11 mouse cellular contexts compared by ENCODE assay signal in the genomic region with DNA sequence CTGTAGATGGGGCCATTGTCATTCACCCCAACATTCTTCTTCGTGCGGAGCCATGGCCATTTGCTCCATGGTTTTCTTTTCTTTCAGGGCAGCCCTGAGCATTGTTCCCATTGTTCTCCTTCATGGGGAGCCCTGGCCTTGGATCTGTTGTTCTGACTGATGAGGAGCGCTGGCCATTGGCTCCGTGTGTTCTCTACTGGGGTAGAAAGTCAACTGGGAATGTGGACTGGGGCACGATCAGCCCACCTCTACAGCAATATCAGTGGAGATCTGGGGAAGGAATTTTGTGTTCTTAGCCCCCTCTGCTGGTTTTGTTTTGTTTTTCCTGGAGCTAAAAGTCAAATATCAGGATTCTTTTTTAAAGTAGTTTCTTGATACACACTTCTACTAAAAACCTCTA. TPM values are rescaled to one million over a fixed set of nuclear protein-coding genes. Genes with fewer than 3 reads are reported as not detected.
DNase-seq lines count a peak whose midpoint lies in the region; ATAC-seq and TF ChIP-seq lines count a peak whose summit lies in the region.
"Had no signal": no experiment of that assay in that cellular context is flagged by ENCODE, and none has a peak within 500 bp of the region (broad histone marks: within the 10 kb centered on the region; RNA-seq: fewer than 3 reads in every experiment).

No protein-coding gene starts in this region.

- H3K27me3 ChIP-seq in hindbrain, embryonic 15.5 days = no peaks in the 10 kb centered on the region
- no peaks in the 10 kb centered on the region for H3K27me3 ChIP-seq in hindbrain, embryonic 16.5 days (replicated peaks; ENCODE audit: control insufficient read depth, insufficient read depth, low read length)
- no peaks in the 10 kb centered on the region for H3K27me3 ChIP-seq in midbrain, embryonic 14.5 days (ENCODE audit: control insufficient read depth, insufficient read depth, low read length)
- H3K27me3 ChIP-seq in midbrain, embryonic 13.5 days = no peaks in the 10 kb centered on the region
- no peaks in the 10 kb centered on the region for H3K27me3 ChIP-seq in thymus, adult 2 months (ENCODE audit: control insufficient read depth, insufficient read depth, low read length)
- no peaks in the 10 kb centered on the region for H3K27me3 ChIP-seq in forebrain, embryonic 13.5 days
- H3K27me3 ChIP-seq: limb, embryonic 12.5 days had no signal

- H3K36me3 ChIP-seq in hindbrain, embryonic 15.5 days = no peaks in the 10 kb centered on the region
- peaks cover 5% of the 10 kb centered on the region; the same call in 1 of the 2 replicates for H3K36me3 ChIP-seq in hindbrain, embryonic 16.5 days (ENCODE audit: control insufficient read depth, insufficient read depth, low read length)
- H3K36me3 ChIP-seq in midbrain, embryonic 14.5 days (ENCODE audit: control insufficient read depth, insufficient read depth, low read length) = peaks cover 18% of the 10 kb centered on the region
- peaks cover 35% of the 10 kb centered on the region for H3K36me3 ChIP-seq in midbrain, embryonic 13.5 days
- H3K36me3 ChIP-seq in thymus, adult 2 months (ENCODE audit: control insufficient read depth, insufficient read depth, low read length) = no peaks in the 10 kb centered on the region
- H3K36me3 ChIP-seq in forebrain, embryonic 13.5 days (ENCODE audit: poor library complexity, severe bottlenecking) = peaks cover 20% of the 10 kb centered on the region

- H3K4me3 ChIP-seq in hindbrain, embryonic 15.5 days = no peak overlapping the region
- no peak overlapping the region for H3K4me3 ChIP-seq in hindbrain, embryonic 16.5 days (ENCODE audit: low read length)
- no peak overlapping the region for H3K4me3 ChIP-seq in midbrain, embryonic 14.5 days (replicated peaks; ENCODE audit: low read depth, low read length)
- H3K4me3 ChIP-seq in midbrain, embryonic 13.5 days (replicated peaks) = no peak overlapping the region
- no peak overlapping the region for H3K4me3 ChIP-seq in thymus, adult 2 months (ENCODE audit: control insufficient read depth, insufficient read depth, low read length)
- H3K4me3 ChIP-seq in forebrain, embryonic 13.5 days = no peak overlapping the region
- H3K4me3 ChIP-seq: erythroblast, embryonic 14.5 days; limb, embryonic 12.5 days had no signal

- H3K27ac ChIP-seq in hindbrain, embryonic 15.5 days (replicated peaks) = no peak overlapping the region
- no peak overlapping the region for H3K27ac ChIP-seq in hindbrain, embryonic 16.5 days (ENCODE audit: low read depth, low read length)
- no peak overlapping the region for H3K27ac ChIP-seq in midbrain, embryonic 14.5 days (replicated peaks; ENCODE audit: low read depth, low read length)
- H3K27ac ChIP-seq in midbrain, embryonic 13.5 days = no peak overlapping the region
- H3K27ac ChIP-seq in thymus, adult 2 months (ENCODE audit: control insufficient read depth, insufficient read depth, low read length) = no peak overlapping the region
- H3K27ac ChIP-seq in forebrain, embryonic 13.5 days = no peak overlapping the region
- H3K27ac ChIP-seq: limb, embryonic 12.5 days had no signal

- peak; percentile 54 for DNase-seq in midbrain, embryonic 14.5 days
- peak; percentile 61 for DNase-seq in adrenal gland, postnatal 14 days
- DNase-seq in lung, postnatal 36 days = peak; percentile 52
- no peak for DNase-seq in thymus, adult 2 months

- no peak overlapping the region for H3K9ac ChIP-seq in hindbrain, embryonic 15.5 days
- H3K9ac ChIP-seq in hindbrain, embryonic 16.5 days (ENCODE audit: low read depth, low read length) = no peak overlapping the region
- H3K9ac ChIP-seq in midbrain, embryonic 14.5 days (replicated peaks; ENCODE audit: low read length) = no peak overlapping the region
- no peak overlapping the region for H3K9ac ChIP-seq in midbrain, embryonic 13.5 days (replicated peaks)
- no peak overlapping the region for H3K9ac ChIP-seq in forebrain, embryonic 13.5 days
- H3K9ac ChIP-seq: limb, embryonic 12.5 days had no signal

- peak; percentile 63; the same call in 1 of the 2 replicates for ATAC-seq in hindbrain, embryonic 15.5 days (ENCODE audit: low FRiP score, low read depth)
- no peak for ATAC-seq in hindbrain, embryonic 16.5 days
- ATAC-seq in midbrain, embryonic 14.5 days (ENCODE audit: low FRiP score, low TSS enrichment) = no peak
- no peak for ATAC-seq in midbrain, embryonic 13.5 days
- no peak for ATAC-seq in forebrain, embryonic 13.5 days

- TF ChIP-seq CTCF in thymus, adult 2 months (IDR thresholded peaks at IDR 0.05; ENCODE audit: borderline replicate concordance, control insufficient read depth, extremely low read depth, insufficient read depth, low read length, poor library complexity) = no peak

- TF ChIP-seq POLR2A in thymus, adult 2 months (IDR thresholded peaks at IDR 0.05; ENCODE audit: control insufficient read depth, extremely low read depth, insufficient read depth, low read length, poor library complexity) = no peak

- H3K9me3 ChIP-seq in hindbrain, embryonic 15.5 days = no peaks in the 10 kb centered on the region; the same call in 1 of the 2 replicates
- H3K9me3 ChIP-seq in hindbrain, embryonic 16.5 days (ENCODE audit: control insufficient read depth, low read length) = peaks cover 2% of the 10 kb centered on the region; the same call in 1 of the 2 replicates
- no peaks in the 10 kb centered on the region for H3K9me3 ChIP-seq in midbrain, embryonic 14.5 days (ENCODE audit: control insufficient read depth, low read length)
- H3K9me3 ChIP-seq in midbrain, embryonic 13.5 days = no peaks in the 10 kb centered on the region; the same call in 1 of the 2 replicates
- H3K9me3 ChIP-seq in forebrain, embryonic 13.5 days (replicated peaks) = peaks cover 5% of the 10 kb centered on the region

- no peaks in the 10 kb centered on the region for H3K4me1 ChIP-seq in hindbrain, embryonic 15.5 days (replicated peaks)
- no peaks in the 10 kb centered on the region; the same call in 1 of the 2 replicates for H3K4me1 ChIP-seq in hindbrain, embryonic 16.5 days (ENCODE audit: control insufficient read depth, insufficient read depth, low read depth, low read length)
- H3K4me1 ChIP-seq in midbrain, embryonic 14.5 days (ENCODE audit: control insufficient read depth, insufficient read depth, low read length) = no peaks in the 10 kb centered on the region
- no peaks in the 10 kb centered on the region for H3K4me1 ChIP-seq in midbrain, embryonic 13.5 days (replicated peaks)
- peaks cover 10% of the 10 kb centered on the region for H3K4me1 ChIP-seq in thymus, adult 2 months (replicated peaks; ENCODE audit: control insufficient read depth, insufficient read depth, low read length)
- no peaks in the 10 kb centered on the region for H3K4me1 ChIP-seq in forebrain, embryonic 13.5 days
- H3K4me1 ChIP-seq: limb, embryonic 12.5 days had no signal

- 28% methylated on average over 5 of the region's 5 CpGs for WGBS in hindbrain, embryonic 15.5 days
- 25% methylated on average over 5 of the region's 5 CpGs for WGBS in hindbrain, embryonic 16.5 days
- WGBS in midbrain, embryonic 14.5 days = 59% methylated on average over 5 of the region's 5 CpGs
- WGBS in midbrain, embryonic 13.5 days = 63% methylated on average over 5 of the region's 5 CpGs
- 87% methylated on average over 5 of the region's 5 CpGs for WGBS in thymus, adult 2 months
- 64% methylated on average over 5 of the region's 5 CpGs for WGBS in forebrain, embryonic 13.5 days

- H3K4me2 ChIP-seq in hindbrain, embryonic 15.5 days = no peak overlapping the region
- H3K4me2 ChIP-seq in hindbrain, embryonic 16.5 days (ENCODE audit: low read length) = no peak overlapping the region
- H3K4me2 ChIP-seq in midbrain, embryonic 14.5 days (ENCODE audit: low read length) = no peak overlapping the region
- H3K4me2 ChIP-seq in midbrain, embryonic 13.5 days (replicated peaks) = no peak overlapping the region
- no peak overlapping the region for H3K4me2 ChIP-seq in forebrain, embryonic 13.5 days
- H3K4me2 ChIP-seq: limb, embryonic 12.5 days had no signal

RNA-seq across cellular contexts. Expression of a gene that starts 46.6 kb away (rescaled TPM):
- polyA plus RNA-seq in hindbrain, embryonic 15.5 days (2015; fragmentation: Nextera tagmentation; extraction: Ambion mirVana) = not detected in 2 replicates
- not detected in 2 replicates for polyA plus RNA-seq in hindbrain, embryonic 16.5 days (2015; fragmentation: Nextera tagmentation; extraction: Ambion mirVana)
- polyA plus RNA-seq in midbrain, embryonic 14.5 days (2014; fragmentation: Nextera tagmentation; extraction: Ambion mirVana) = not detected in 2 replicates
- not detected in 2 replicates for polyA plus RNA-seq in midbrain, embryonic 13.5 days (2015; fragmentation: Nextera tagmentation; extraction: Ambion mirVana)
- not detected in 2 replicates for total RNA-seq in adrenal gland, postnatal 14 days (2021)
- polyA plus RNA-seq in thymus, adult 2 months (2012; rRNA removed) = not detected in 2 replicates
- polyA plus RNA-seq in forebrain, embryonic 13.5 days (2015; fragmentation: Nextera tagmentation; extraction: Ambion mirVana) = not detected in 2 replicates
- total RNA-seq: heart, postnatal 25 days had no signal
- polyA plus RNA-seq: erythroblast, embryonic 14.5 days; limb, embryonic 12.5 days had no signal
